Mouse (Mus musculus) thymus, adult 2 months (tissue): ENCODE results near the gene Dkkl1.

Experiments used
- CTCF ChIP-seq: fragments of 200-500 bp; IDR thresholded peaks from 2 replicates; pipeline ENCODE4 v1.5.1; 2012; ENCODE audit warnings: mild to moderate bottlenecking, control low read depth, low read length, moderate library complexity, borderline replicate concordance; ENCODE audit not compliant: control insufficient read depth, poor library complexity, insufficient read depth; ENCODE audit errors: extremely low read depth
- POLR2A ChIP-seq: fragments of 200-500 bp; IDR thresholded peaks from 2 replicates; pipeline ENCODE4 v1.6.1; 2012; ENCODE audit warnings: mild to moderate bottlenecking, low read length, control low read depth, moderate library complexity; ENCODE audit not compliant: control insufficient read depth, poor library complexity, insufficient read depth; ENCODE audit errors: extremely low read depth

DNA sequence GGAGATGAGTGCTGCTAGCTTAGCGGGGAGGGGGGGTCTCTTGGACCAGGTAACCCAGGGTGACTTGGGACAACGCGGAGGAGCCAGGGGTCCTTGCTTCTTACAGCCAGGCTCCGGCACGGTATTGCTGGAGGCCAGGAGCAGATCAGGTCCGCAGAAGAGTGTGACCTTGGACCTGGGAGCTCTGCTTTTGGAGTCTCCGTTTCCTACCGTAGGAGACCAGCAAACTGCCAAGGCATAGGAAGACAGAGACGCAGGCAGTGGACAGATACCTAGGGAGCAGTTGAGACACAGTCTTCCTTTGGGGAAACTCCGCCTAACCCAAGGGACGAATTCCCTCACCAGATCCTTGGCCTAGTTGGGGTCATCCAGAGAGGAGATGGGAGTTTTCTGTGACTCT lies 46.2 kb downstream of the Dkkl1 start:
- TF ChIP-seq CTCF (no peak), POLR2A (no peak)
